Mouse (Mus musculus) cerebellum, postnatal 10 days (tissue): ENCODE data around the gene Twsg1.
A peak's percentile ranks its signal among the peaks of the same experiment; 100 is the strongest.

Source experiments
- DNase-seq, 2 experiments: peaks; one replicate each; pipeline ENCODE4 v3.0.0; 2021; ENCODE audit warnings: mixed read lengths in 2 of 2

The Twsg1 gene

GRCm38 (mm10) chr17:65931525-65931924, 19.5 kb downstream of the Twsg1 start:
- peak; percentile 59 for DNase-seq

- peak; percentile 40 to 64 for DNase-seq
Observed at GRCm38 (mm10) chr17:65930960-65931359, 20.1 kb downstream of the Twsg1 start.

GRCm38 (mm10) chr17:65930158-65930826, 20.7 kb downstream of the Twsg1 start:
- no peak for DNase-seq

- no peak for DNase-seq
Observed at GRCm38 (mm10) chr17:65929319-65929978, 21.6 kb downstream of the Twsg1 start.

- peak; percentile 54 to 67 for DNase-seq
Observed at GRCm38 (mm10) chr17:65927077-65927476, 23.9 kb downstream of the Twsg1 start.

- DNase-seq, result no peak
Observed at GRCm38 (mm10) chr17:65924218-65924617, 26.8 kb downstream of the Twsg1 start.

GRCm38 (mm10) chr17:65921975-65922374, 29.1 kb downstream of the Twsg1 start:
- DNase-seq, result no peak

- DNase-seq, result no peak
Observed at GRCm38 (mm10) chr17:65919235-65919634, 31.8 kb downstream of the Twsg1 start.

GRCm38 (mm10) chr17:65916135-65916668, 34.8 kb downstream of the Twsg1 start:
- DNase-seq, result peak; percentile 84 to 87

GRCm38 (mm10) chr17:65914083-65914482, 36.9 kb downstream of the Twsg1 start:
- DNase-seq, result no peak

- no peak for DNase-seq
Observed at GRCm38 (mm10) chr17:65912202-65912601, 38.8 kb downstream of the Twsg1 start.

GRCm38 (mm10) chr17:65911285-65912069, 39.5 kb downstream of the Twsg1 start:
- DNase-seq, result no peak

GRCm38 (mm10) chr17:65908270-65908669, 42.8 kb downstream of the Twsg1 start:
- no peak for DNase-seq

- DNase-seq, result no peak
Observed at GRCm38 (mm10) chr17:65906895-65907401, 44.1 kb downstream of the Twsg1 start.

GRCm38 (mm10) chr17:65906313-65906894, 44.6 kb downstream of the Twsg1 start:
- DNase-seq, result no peak

GRCm38 (mm10) chr17:65905241-65905640, 45.8 kb downstream of the Twsg1 start:
- DNase-seq, result peak; percentile 54 to 59

- no peak for DNase-seq
Observed at GRCm38 (mm10) chr17:65903826-65904225, 47.2 kb downstream of the Twsg1 start.

GRCm38 (mm10) chr17:65903011-65903410, 48.0 kb downstream of the Twsg1 start:
- no peak for DNase-seq

GRCm38 (mm10) chr17:65902281-65902680, 48.7 kb downstream of the Twsg1 start:
- DNase-seq, result no peak

- no peak for DNase-seq
Observed at GRCm38 (mm10) chr17:65896016-65896415, 55.0 kb downstream of the Twsg1 start.

GRCm38 (mm10) chr17:65889476-65889875, 61.5 kb downstream of the Twsg1 start:
- DNase-seq, result no peak

- peak; percentile 23 to 33 for DNase-seq
Observed at GRCm38 (mm10) chr17:65886571-65886970, 64.5 kb downstream of the Twsg1 start.
